Mouse (Mus musculus): ENCODE results near the gene Fbxl17.

The Fbxl17 gene

DNA sequence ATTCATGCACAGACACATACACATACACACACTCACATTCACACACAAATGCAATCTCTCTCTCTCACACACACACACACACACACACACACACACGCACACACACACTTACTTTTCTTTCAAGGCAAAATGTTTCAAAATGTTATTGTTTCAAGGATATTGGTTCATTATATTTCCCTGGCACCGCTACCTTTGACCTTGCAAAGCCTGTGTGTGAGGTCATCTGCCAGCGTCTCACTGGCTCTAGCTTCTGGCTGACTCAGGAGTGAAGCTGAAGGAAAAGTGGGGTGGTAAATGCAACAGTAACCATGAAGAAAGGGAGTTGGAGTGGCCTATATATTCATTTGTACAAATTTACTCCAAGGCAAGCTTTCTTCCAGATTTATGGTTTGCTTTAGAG lies 442.8 kb downstream of the Fbxl17 start:
- no peak for DNase-seq (ENCODE audit: low spot score in 2 of 2)

DNA sequence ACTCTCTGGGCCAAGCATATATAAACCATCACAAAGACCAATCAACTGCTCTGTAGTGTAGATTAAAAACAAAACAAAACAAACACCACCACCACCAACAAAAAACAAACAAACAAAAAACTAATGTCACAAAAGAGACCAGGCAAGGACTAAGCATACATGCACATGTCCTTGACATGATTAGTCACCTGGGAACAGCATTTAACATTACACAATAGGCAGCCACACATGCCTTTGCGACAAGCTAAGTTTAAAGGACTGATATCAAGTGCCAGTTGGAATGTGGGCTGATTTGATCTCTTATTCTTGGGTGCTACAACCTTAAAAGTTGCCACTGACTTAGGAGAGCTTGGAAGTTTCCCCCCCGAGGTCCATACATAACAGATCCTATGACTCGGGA lies 446.5 kb downstream of the Fbxl17 start:
- no peak for DNase-seq (ENCODE audit: low spot score in 2 of 2)

- no peak for DNase-seq (ENCODE audit: low spot score in 2 of 2)
These were observed 453.4 kb downstream of the Fbxl17 start for GRCm38 (mm10) chr17:63046401-63046800.

DNA sequence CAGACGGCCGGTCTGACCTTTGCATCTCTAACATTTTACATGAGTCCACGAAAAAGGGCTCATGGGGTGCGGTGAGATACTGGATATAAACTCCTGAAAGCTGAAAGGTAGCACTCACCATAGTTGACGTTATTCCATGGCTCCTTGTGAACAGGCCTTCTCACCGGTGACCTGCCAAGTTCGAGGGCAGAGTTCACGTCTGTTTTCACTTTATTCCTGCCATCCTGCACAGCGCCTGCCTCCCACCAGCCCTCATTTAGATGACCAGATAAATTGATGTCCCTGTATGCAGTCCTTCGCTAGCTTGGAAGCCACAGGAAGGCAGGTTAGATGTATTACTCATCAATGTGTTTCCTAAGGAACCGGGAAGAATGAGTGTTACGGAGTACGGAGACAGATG lies 454.5 kb downstream of the Fbxl17 start:
- no peak for DNase-seq (ENCODE audit: low spot score in 2 of 2)

DNA sequence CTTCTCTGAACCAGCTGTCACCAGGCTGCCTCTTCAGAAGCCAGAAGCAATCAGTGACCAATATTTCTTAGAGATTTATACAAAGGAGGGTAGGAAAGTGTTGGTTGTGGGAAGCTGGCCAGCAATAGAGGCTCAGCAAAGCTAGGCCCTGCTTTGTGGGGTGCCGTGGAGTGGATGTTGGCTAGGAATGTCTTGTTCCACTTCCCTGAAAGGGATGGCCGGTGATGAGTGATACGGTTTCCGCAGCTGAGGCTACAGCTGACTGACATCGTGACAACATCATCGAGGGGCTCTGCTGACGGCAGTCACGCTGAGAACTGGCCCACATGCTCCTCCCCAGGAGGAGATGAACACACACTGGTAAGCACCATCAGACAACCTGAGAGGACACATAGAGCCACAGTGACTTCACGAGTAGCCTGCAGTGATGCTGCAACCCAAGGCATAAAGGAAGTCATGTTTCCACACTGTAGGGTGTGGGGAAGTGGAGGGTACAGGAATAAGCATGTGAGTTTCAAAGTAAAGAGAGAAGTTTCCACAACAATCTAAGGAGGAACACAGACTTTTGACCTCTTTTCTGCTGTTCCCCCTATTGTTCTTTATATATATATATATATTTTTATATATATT lies 456.7 kb downstream of the Fbxl17 start:
- DNase-seq (ENCODE audit: low spot score in 2 of 2) = no peak

DNA sequence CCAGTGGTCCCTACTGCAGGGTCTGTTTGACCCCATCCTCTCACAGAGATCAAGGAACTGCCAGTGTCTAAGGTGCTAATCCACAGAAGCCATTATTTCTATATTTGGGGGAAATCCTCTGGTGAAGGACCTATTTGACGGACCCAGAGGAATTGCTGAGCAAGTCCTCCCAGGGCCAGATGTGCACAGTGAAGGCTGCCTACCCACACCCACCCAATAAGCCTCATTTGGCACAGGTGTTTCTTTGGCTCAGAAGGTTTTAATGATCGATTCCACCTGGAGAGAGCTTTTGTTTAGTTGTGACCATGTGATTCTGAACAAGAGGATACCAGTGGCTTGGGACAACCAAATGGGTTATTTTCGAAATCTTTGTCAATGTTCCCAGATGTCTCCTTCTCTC lies 462.3 kb downstream of the Fbxl17 start:
- no peak for DNase-seq (ENCODE audit: low spot score in 2 of 2)

DNA sequence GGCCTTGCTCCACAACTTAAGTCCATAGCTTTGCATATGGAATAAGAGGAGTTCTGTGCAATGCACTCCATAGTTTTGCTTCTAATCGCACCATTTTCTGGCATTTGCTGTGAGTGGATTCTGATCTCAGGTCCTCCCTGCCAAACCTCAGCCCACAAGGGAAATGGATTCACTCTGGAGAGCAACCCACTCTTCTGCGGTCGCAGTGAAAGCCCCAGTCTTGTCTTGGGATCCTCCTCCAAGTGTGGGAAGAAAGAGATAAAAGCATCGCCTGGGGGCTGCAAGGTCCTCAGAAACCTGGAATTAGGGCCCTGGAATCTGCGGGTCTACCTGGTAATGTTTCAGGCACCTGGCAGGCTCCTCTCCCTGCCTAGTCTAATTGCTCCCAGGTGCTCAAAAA lies 466.7 kb downstream of the Fbxl17 start:
- no peak for DNase-seq (ENCODE audit: low spot score in 2 of 2)

GRCm38 (mm10) chr17:63029105-63029504 lies 470.7 kb downstream of the Fbxl17 start:
- DNase-seq (ENCODE audit: low spot score in 2 of 2) = peak in 1 of 2 experiments; percentile 42

DNA sequence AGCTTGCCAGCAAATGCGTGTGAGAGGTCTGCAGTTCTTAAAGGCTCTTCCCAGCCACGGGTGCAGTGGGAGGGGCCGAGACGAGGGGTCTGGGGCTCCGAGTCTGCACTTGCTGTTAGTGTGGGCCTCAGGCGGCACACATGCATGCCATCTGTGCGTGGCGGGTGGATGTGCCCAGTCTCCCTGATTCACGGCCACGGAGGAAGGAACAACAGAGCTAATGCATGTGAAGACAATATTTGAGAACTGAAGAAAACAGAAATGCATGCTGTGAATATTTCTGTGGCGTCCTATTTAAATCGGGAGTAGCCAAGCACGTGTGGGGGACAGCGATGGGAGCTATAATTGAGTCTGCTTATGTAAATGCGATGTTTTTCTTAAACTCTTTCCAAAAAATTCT lies 474.6 kb downstream of the Fbxl17 start:
- DNase-seq (ENCODE audit: low spot score in 2 of 2) = peak; percentile 65 to 71

DNA sequence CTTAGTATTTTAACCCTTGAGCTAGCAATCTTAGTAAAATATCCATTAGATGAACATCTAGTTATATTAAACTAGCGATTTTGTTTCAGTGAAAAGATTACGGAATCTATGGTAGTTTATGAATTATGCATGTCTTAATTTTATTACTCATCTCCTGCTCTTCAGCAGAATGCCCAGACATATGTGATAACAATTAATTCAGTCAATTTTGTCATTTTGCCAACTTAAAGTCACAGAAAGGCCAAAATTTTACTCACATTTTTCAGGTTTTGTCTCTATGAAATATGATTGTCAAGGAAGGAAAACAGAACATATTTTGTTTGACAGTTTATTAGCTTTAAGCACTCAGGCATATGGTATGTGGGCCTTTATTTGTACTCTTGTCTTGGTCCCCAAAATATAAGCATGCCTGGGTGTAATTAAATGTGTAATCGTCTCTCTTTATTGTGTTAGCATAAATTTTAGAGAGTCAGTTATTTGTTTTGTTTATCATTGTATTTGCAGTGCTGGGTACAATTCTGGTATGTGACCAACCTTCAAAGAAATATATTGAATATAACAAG lies 482.1 kb downstream of the Fbxl17 start:
- no peak for DNase-seq (ENCODE audit: low spot score in 2 of 2)

GRCm38 (mm10) chr17:63012571-63012923 lies 487.3 kb downstream of the Fbxl17 start:
- no peak for DNase-seq (ENCODE audit: low spot score in 2 of 2)

DNA sequence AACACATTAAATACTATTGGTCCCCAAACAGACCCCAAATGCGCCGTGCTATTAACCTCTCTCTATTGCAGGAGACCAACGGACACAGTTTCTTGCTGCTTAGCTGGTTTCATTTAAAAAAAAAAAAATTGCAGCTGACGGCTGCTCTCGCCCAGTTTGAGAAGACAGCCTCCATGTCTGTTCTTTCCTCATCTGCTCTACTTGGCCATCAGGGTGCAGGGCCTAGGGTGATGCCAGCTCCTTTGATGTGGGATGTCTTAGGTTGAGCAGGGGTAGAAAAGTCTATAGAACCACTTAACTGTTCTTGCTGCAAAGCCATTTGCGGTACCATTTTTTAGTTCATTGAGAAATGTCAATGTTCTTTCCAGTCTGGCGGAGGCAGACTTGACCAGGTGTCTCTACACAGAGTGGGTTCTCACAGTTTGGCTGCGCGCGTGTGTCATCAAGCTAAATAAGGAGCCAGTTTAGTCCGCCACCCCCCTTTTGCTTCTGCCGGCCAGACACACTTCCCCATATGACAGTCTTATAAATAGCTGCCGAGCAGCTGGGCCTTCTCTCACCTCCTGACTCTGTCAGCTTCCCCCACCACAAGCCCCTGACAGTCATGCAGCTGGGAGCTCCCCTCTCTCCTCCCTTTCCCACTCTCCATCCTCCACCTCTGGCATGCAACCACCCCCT lies 487.8 kb downstream of the Fbxl17 start:
- peak; percentile 83 to 92 for DNase-seq (ENCODE audit: low spot score in 2 of 2)

GRCm38 (mm10) chr17:63010830-63011229 lies 489.0 kb downstream of the Fbxl17 start:
- DNase-seq (ENCODE audit: low spot score in 2 of 2) = no peak

DNA sequence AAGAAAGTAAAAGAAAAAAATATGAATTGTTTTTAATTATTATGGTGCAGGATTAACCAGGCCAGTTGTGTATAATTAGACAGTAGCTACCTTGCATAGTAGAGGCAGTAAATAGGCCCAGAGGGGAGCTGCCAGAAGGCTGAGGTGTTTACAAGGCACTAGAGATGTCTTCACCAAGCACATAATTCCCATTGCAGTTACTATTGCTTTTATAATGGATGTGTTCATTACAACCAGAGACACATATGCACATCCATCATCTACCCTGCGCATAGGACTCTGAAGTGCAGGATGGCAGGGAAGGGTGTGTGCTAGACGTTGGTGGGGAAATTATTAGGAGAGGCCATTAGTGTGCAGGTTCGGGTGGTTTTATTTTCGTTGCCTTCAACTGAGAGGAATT lies 491.0 kb downstream of the Fbxl17 start:
- DNase-seq (ENCODE audit: low spot score in 2 of 2) = no peak

GRCm38 (mm10) chr17:63008277-63008676 lies 491.5 kb downstream of the Fbxl17 start:
- DNase-seq (ENCODE audit: low spot score in 2 of 2) = no peak

DNA sequence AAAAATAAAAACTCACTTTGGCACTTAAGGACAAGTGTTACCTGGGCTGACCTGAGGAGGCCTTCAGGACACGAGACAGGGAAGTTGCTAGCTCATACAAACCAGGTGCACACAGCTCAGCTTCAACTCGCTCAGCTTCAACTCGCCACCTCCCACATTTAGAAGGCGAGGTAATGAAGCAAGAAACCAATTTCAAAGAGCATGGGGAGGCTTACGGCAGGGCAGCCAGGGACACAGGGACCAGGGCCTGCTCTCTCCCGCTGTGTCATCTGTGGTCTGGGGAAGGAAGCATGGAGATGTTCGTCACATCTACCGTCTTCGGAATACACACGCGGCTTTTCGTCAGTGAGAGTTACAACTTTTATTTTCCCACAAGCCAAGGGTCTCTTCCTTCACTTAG lies 491.9 kb downstream of the Fbxl17 start:
- no peak for DNase-seq (ENCODE audit: low spot score in 2 of 2)

Data from right cerebral cortex, postnatal 10 days (tissue).